Mouse (Mus musculus) spleen, adult 2 months (tissue): ENCODE measurements around the gene Rnf214.
A peak's percentile ranks its signal among the peaks of the same experiment; 100 is the strongest.

Experiments used
- CTCF ChIP-seq: fragments of 200-500 bp; IDR thresholded peaks from 2 replicates; pipeline ENCODE4 v1.5.1; 2011; ENCODE audit warnings: mild to moderate bottlenecking, inconsistent platforms; ENCODE audit not compliant: insufficient read depth, insufficient read length, insufficient replicate concordance; ENCODE audit errors: extremely low read depth
- POLR2A ChIP-seq: fragments of 200-500 bp; IDR thresholded peaks from 2 replicates; pipeline ENCODE4 v1.6.1; 2011; ENCODE audit warnings: low read depth, low read length, inconsistent platforms

GRCm38 (mm10) chr9:45911673-45912072 is 5.0 kb upstream of the Rnf214 start:
- TF ChIP-seq CTCF (peak; percentile 57; the same call in 1 of the 2 replicates), POLR2A (no peak)
